Mouse (Mus musculus) myocyte (in vitro differentiated cells): Measurements from ENCODE around the gene AC129217.1.

Experiments
- E2F4 ChIP-seq: IDR thresholded peaks from one replicate; pipeline ENCODE4 v1.6.1; 2011; ENCODE audit warnings: mild to moderate bottlenecking, control low read depth, moderate library complexity; ENCODE audit not compliant: insufficient read depth
- MAX ChIP-seq: IDR thresholded peaks from one replicate; pipeline ENCODE4 v1.6.1; 2011; ENCODE audit warnings: low read depth, mild to moderate bottlenecking, control low read depth
- MYOD1 ChIP-seq, 3 experiments: IDR thresholded peaks; one replicate each; pipeline ENCODE4 v1.6.1; 2011; ENCODE audit warnings: control low read depth in 2 of 3, low read depth in 2 of 3, mild to moderate bottlenecking in 2 of 3, moderate library complexity in 1 of 3; ENCODE audit not compliant: insufficient read length in 2 of 3, control insufficient read depth in 1 of 3
- MYOG ChIP-seq, 3 experiments: IDR thresholded peaks; one replicate each; pipeline ENCODE4 v1.6.1; 2011; ENCODE audit warnings: control low read depth in 2 of 3, low read depth in 2 of 3, mild to moderate bottlenecking in 2 of 3; ENCODE audit not compliant: insufficient read length in 2 of 3, control insufficient read depth in 1 of 3, insufficient read depth in 1 of 3
- POLR2A ChIP-seq: IDR thresholded peaks from one replicate; pipeline ENCODE4 v1.6.1; 2011; ENCODE audit warnings: low read depth, mild to moderate bottlenecking, control low read depth, moderate library complexity; ENCODE audit not compliant: insufficient read length
- POLR2AphosphoS2 ChIP-seq: IDR thresholded peaks from one replicate; pipeline ENCODE4 v1.6.1; 2011; ENCODE audit warnings: low read depth, control low read depth; ENCODE audit not compliant: insufficient read length
- SRF ChIP-seq: IDR thresholded peaks from one replicate; pipeline ENCODE4 v1.6.1; 2011; ENCODE audit warnings: low read depth; ENCODE audit not compliant: control insufficient read depth, insufficient read length
- TCF12 ChIP-seq: IDR thresholded peaks from one replicate; pipeline ENCODE4 v1.6.1; 2011; ENCODE audit warnings: mild to moderate bottlenecking, control low read depth; ENCODE audit not compliant: poor library complexity, insufficient read depth, severe bottlenecking
- TCF3 ChIP-seq: IDR thresholded peaks from one replicate; pipeline ENCODE4 v1.6.1; 2011; ENCODE audit warnings: low read depth, control low read depth; ENCODE audit not compliant: insufficient read length
- USF1 ChIP-seq: IDR thresholded peaks from one replicate; pipeline ENCODE4 v1.6.1; 2011; ENCODE audit warnings: low read depth, mild to moderate bottlenecking, control low read depth, moderate library complexity

GRCm38 (mm10) chr19:8871267-8872186 is 42.0 kb downstream of the AC129217.1 start, which contains the start of gene Ubxn1:
- TF ChIP-seq MYOD1 (IDR thresholded peaks at IDR 0.05; ENCODE audit: control insufficient read depth in 1 of 3, insufficient read length in 2 of 3, low read depth in 2 of 3) (no peak), MYOG (IDR thresholded peaks at IDR 0.05; ENCODE audit: control insufficient read depth in 1 of 3, insufficient read depth in 1 of 3, insufficient read length in 2 of 3, low read depth in 2 of 3) (peak in 1 of 3 experiments; percentile 19), POLR2A (peak; percentile 63), MAX (no peak), E2F4 (peak; percentile 12), TCF3 (no peak), TCF12 (no peak), SRF (peak; percentile 24), USF1 (peak; percentile 100), POLR2AphosphoS2 (peak; percentile 41)
